In genomic region chr1:39091121-39091520, GRCm38 (mm10) we compare ENCODE assay signal across 23 mouse cellular contexts.
DNase-seq lines count a peak whose midpoint lies in the region; TF ChIP-seq lines count a peak whose summit lies in the region.
"Had no signal": no experiment of that assay in that cellular context is flagged by ENCODE, and none has a peak within 500 bp of the region (broad histone marks: within the 10 kb centered on the region; RNA-seq: fewer than 3 reads in every experiment).

No protein-coding gene starts in this region.

- TF ChIP-seq CTCF in thymus, adult 2 months (IDR thresholded peaks at IDR 0.05; ENCODE audit: borderline replicate concordance, control insufficient read depth, extremely low read depth, insufficient read depth, low read length, poor library complexity): no peak

- no peak for TF ChIP-seq POLR2A in thymus, adult 2 months (IDR thresholded peaks at IDR 0.05; ENCODE audit: control insufficient read depth, extremely low read depth, insufficient read depth, low read length, poor library complexity)

- H3K4me3 ChIP-seq in thymus, adult 2 months (ENCODE audit: control insufficient read depth, insufficient read depth, low read length): no peak overlapping the region
- H3K4me3 ChIP-seq: embryonic facial prominence, embryonic 12.5 days; forebrain, embryonic 15.5 days; hindbrain, embryonic 13.5 days; liver, embryonic 15.5 days had no signal

- H3K36me3 ChIP-seq in thymus, adult 2 months (ENCODE audit: control insufficient read depth, insufficient read depth, low read length): no peaks in the 10 kb centered on the region
- H3K36me3 ChIP-seq: embryonic facial prominence, embryonic 12.5 days; forebrain, embryonic 15.5 days; hindbrain, embryonic 13.5 days; liver, embryonic 15.5 days had no signal

- H3K27ac ChIP-seq in thymus, adult 2 months (ENCODE audit: control insufficient read depth, insufficient read depth, low read length): no peak overlapping the region
- H3K27ac ChIP-seq: embryonic facial prominence, embryonic 12.5 days; forebrain, embryonic 15.5 days; hindbrain, embryonic 13.5 days; liver, embryonic 15.5 days had no signal

- WGBS in thymus, adult 2 months: 10% methylated on average over 8 of the region's 8 CpGs

- no peaks in the 10 kb centered on the region; the same call in 1 of the 2 replicates for H3K27me3 ChIP-seq in thymus, adult 2 months (ENCODE audit: control insufficient read depth, insufficient read depth, low read length)
- H3K27me3 ChIP-seq: embryonic facial prominence, embryonic 12.5 days; forebrain, embryonic 15.5 days; hindbrain, embryonic 13.5 days; liver, embryonic 15.5 days had no signal

- DNase-seq in CD8-positive naive resting alpha-beta T cell, adult 2 months (ENCODE audit: low read depth in 2 of 2, low spot score in 2 of 2): peak; percentile 41 to 48
- peak; percentile 10 for DNase-seq in ZHBTc4 (ENCODE audit: low read depth, low spot score)
- peak; percentile 68 for DNase-seq in thymus, adult 2 months
- peak; percentile 57 to 68 for DNase-seq in thymus, postnatal 36 days
- DNase-seq in right cerebral cortex, postnatal 14 days: no peak
- DNase-seq in adrenal gland, postnatal 14 days: no peak
- DNase-seq in cerebellum, adult 9-11 months: no peak
- DNase-seq: adrenal gland, postnatal 10 days; cerebellum, adult 11 months; cerebellum, adult 9-10 months; embryo, embryonic 11 days; gastrocnemius, postnatal 25 days; heart, adult 11 months; heart, postnatal 4 days; kidney, postnatal 10 days; lung, embryonic 14.5 days; retina, postnatal 1 day; right cerebral cortex, postnatal 25 days; spleen, adult 18-20 months had no signal

- H3K4me1 ChIP-seq in thymus, adult 2 months (replicated peaks; ENCODE audit: control insufficient read depth, insufficient read depth, low read length): peaks cover 14% of the 10 kb centered on the region
- H3K4me1 ChIP-seq: embryonic facial prominence, embryonic 12.5 days; hindbrain, embryonic 13.5 days; liver, embryonic 15.5 days had no signal

Comparison
In these comparisons a context has a peak if more than half of its experiments do, and no peak if none do; other contexts are left out.
1. DNase-seq: peak in CD8-positive naive resting alpha-beta T cell, adult 2 months (2 of 2), ZHBTc4 (single experiment), thymus, adult 2 months (single experiment) and thymus, postnatal 36 days (2 of 2); none in right cerebral cortex, postnatal 14 days (single experiment), adrenal gland, postnatal 14 days (single experiment) and cerebellum, adult 9-11 months (single experiment).